Mouse (Mus musculus): ENCODE measurements at regions not wholly inside any gene's neighbourhood (a gene's known extent, or its start where the extent isn't known, plus 50 kb on each side); places are given as distances from the start of the nearest gene placed in this dataset.

GRCm38 (mm10) chr17:47230715-47231114, 138.0 kb upstream of the Mrps10 start:
- Histone ChIP-seq H3K4me3 (ENCODE audit: insufficient read depth, poor library complexity, severe bottlenecking) (no peak overlapping the region), H3K79me2 (ENCODE audit: control insufficient read depth, insufficient read depth) (peaks cover 9% of the 10 kb centered on the region), H3K36me3 (ENCODE audit: control insufficient read depth, insufficient read depth) (peaks cover 18% of the 10 kb centered on the region), H3K27me3 (ENCODE audit: control insufficient read depth, insufficient read depth, insufficient read length) (no peaks in the 10 kb centered on the region), H3ac (ENCODE audit: control insufficient read depth, insufficient read length, low read depth) (no peak overlapping the region), H3K79me3 (ENCODE audit: low read depth) (peaks cover 2% of the 10 kb centered on the region)
- TF ChIP-seq MYOD1 (IDR thresholded peaks at IDR 0.05; ENCODE audit: control insufficient read depth, insufficient read length, low read depth) = no peak
- no peak for TF ChIP-seq CEBPB (IDR thresholded peaks at IDR 0.05; ENCODE audit: low read depth)
- no peak for TF ChIP-seq MYOG (IDR thresholded peaks at IDR 0.05; ENCODE audit: control insufficient read depth, extremely low read depth, insufficient read length)
- TF ChIP-seq CTCF (IDR thresholded peaks at IDR 0.05; ENCODE audit: control insufficient read depth, insufficient read depth, insufficient read length) = no peak
- TF ChIP-seq USF1 (IDR thresholded peaks at IDR 0.05; ENCODE audit: low read depth) = no peak
- TF ChIP-seq MAX (IDR thresholded peaks at IDR 0.05) = no peak
- TF ChIP-seq FOSL1 (IDR thresholded peaks at IDR 0.05; ENCODE audit: insufficient read depth, low read length, poor library complexity, severe bottlenecking) = no peak

GRCm38 (mm10) chr17:47226391-47226790, 142.3 kb upstream of the Mrps10 start:
- no peaks in the 10 kb centered on the region for H3K27me3 ChIP-seq (ENCODE audit: control insufficient read depth, insufficient read depth, insufficient read length)
- peaks cover 18% of the 10 kb centered on the region for H3K79me2 ChIP-seq (ENCODE audit: control insufficient read depth, insufficient read depth)
- H3K4me3 ChIP-seq (ENCODE audit: insufficient read depth, poor library complexity, severe bottlenecking) = no peak overlapping the region
- H3K36me3 ChIP-seq (ENCODE audit: control insufficient read depth, insufficient read depth) = peaks cover 6% of the 10 kb centered on the region
- H3ac ChIP-seq (ENCODE audit: control insufficient read depth, insufficient read length, low read depth) = no peak overlapping the region
- H3K79me3 ChIP-seq (ENCODE audit: low read depth) = peaks cover 2% of the 10 kb centered on the region
- no peak for TF ChIP-seq CTCF (IDR thresholded peaks at IDR 0.05; ENCODE audit: control insufficient read depth, insufficient read depth, insufficient read length)
- TF ChIP-seq CEBPB (IDR thresholded peaks at IDR 0.05; ENCODE audit: low read depth) = no peak
- TF ChIP-seq MYOG (IDR thresholded peaks at IDR 0.05; ENCODE audit: control insufficient read depth, extremely low read depth, insufficient read length) = no peak
- no peak for TF ChIP-seq MYOD1 (IDR thresholded peaks at IDR 0.05; ENCODE audit: control insufficient read depth, insufficient read length, low read depth)
- no peak for TF ChIP-seq MAX (IDR thresholded peaks at IDR 0.05)
- no peak for TF ChIP-seq FOSL1 (IDR thresholded peaks at IDR 0.05; ENCODE audit: insufficient read depth, low read length, poor library complexity, severe bottlenecking)
- TF ChIP-seq USF1 (IDR thresholded peaks at IDR 0.05; ENCODE audit: low read depth) = no peak

- Histone ChIP-seq H3ac (ENCODE audit: control insufficient read depth, insufficient read length, low read depth) (peak overlapping the region; percentile 40), H3K27me3 (ENCODE audit: control insufficient read depth, insufficient read depth, insufficient read length) (no peaks in the 10 kb centered on the region), H3K79me3 (ENCODE audit: low read depth) (peaks cover 2% of the 10 kb centered on the region), H3K79me2 (ENCODE audit: control insufficient read depth, insufficient read depth) (peaks cover 18% of the 10 kb centered on the region), H3K4me3 (ENCODE audit: insufficient read depth, poor library complexity, severe bottlenecking) (no peak overlapping the region), H3K36me3 (ENCODE audit: control insufficient read depth, insufficient read depth) (peaks cover 4% of the 10 kb centered on the region)
- TF ChIP-seq CEBPB (IDR thresholded peaks at IDR 0.05; ENCODE audit: low read depth) = no peak
- TF ChIP-seq USF1 (IDR thresholded peaks at IDR 0.05; ENCODE audit: low read depth) = peak; percentile 67
- TF ChIP-seq MYOG (IDR thresholded peaks at IDR 0.05; ENCODE audit: control insufficient read depth, extremely low read depth, insufficient read length) = no peak
These were observed 143.1 kb upstream of the Mrps10 start for GRCm38 (mm10) chr17:47225306-47226269.

GRCm38 (mm10) chr17:47221068-47221796, 147.5 kb upstream of the Mrps10 start:
- Histone ChIP-seq H3K36me3 (ENCODE audit: control insufficient read depth, insufficient read depth) (no peaks in the 10 kb centered on the region), H3K4me3 (ENCODE audit: insufficient read depth, poor library complexity, severe bottlenecking) (no peak overlapping the region), H3ac (ENCODE audit: control insufficient read depth, insufficient read length, low read depth) (no peak overlapping the region), H3K27me3 (ENCODE audit: control insufficient read depth, insufficient read depth, insufficient read length) (no peaks in the 10 kb centered on the region), H3K79me2 (ENCODE audit: control insufficient read depth, insufficient read depth) (peaks cover 8% of the 10 kb centered on the region), H3K79me3 (ENCODE audit: low read depth) (peaks cover 2% of the 10 kb centered on the region)
- no peak for TF ChIP-seq CEBPB (IDR thresholded peaks at IDR 0.05; ENCODE audit: low read depth)
- no peak for TF ChIP-seq MAX (IDR thresholded peaks at IDR 0.05)
- TF ChIP-seq USF1 (IDR thresholded peaks at IDR 0.05; ENCODE audit: low read depth) = no peak
- no peak for TF ChIP-seq MYOD1 (IDR thresholded peaks at IDR 0.05; ENCODE audit: control insufficient read depth, insufficient read length, low read depth)
- TF ChIP-seq MYOG (IDR thresholded peaks at IDR 0.05; ENCODE audit: control insufficient read depth, extremely low read depth, insufficient read length) = no peak

DNA sequence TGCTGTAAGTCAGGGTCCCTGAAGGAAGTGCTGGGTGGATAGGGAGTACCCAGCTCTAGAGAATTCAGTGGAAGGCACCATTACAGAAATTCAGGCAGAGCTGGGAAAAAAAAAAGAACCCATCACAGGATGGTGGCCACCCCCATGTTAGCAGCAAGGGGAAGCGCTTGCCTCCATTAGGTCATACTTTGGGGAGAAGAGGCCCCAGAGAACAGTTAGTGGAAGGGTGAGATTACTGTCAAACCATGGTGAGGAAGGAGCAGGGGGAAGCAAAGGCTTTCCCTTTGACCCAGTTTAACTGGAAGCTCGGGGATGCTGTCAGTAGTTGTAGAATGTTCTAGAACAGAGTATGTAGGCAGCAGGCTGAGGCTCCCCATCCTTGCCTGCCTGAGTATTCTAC, 148.8 kb upstream of the Mrps10 start:
- peaks cover 8% of the 10 kb centered on the region for H3K79me2 ChIP-seq (ENCODE audit: control insufficient read depth, insufficient read depth)
- no peaks in the 10 kb centered on the region for H3K27me3 ChIP-seq (ENCODE audit: control insufficient read depth, insufficient read depth, insufficient read length)
- H3K79me3 ChIP-seq (ENCODE audit: low read depth) = peaks cover 2% of the 10 kb centered on the region
- H3K36me3 ChIP-seq (ENCODE audit: control insufficient read depth, insufficient read depth) = no peaks in the 10 kb centered on the region
- TF ChIP-seq CEBPB (IDR thresholded peaks at IDR 0.05; ENCODE audit: low read depth) = no peak
- H3K4me3 ChIP-seq (ENCODE audit: insufficient read depth, poor library complexity, severe bottlenecking) = no peak overlapping the region
- H3ac ChIP-seq (ENCODE audit: control insufficient read depth, insufficient read length, low read depth) = no peak overlapping the region

DNA sequence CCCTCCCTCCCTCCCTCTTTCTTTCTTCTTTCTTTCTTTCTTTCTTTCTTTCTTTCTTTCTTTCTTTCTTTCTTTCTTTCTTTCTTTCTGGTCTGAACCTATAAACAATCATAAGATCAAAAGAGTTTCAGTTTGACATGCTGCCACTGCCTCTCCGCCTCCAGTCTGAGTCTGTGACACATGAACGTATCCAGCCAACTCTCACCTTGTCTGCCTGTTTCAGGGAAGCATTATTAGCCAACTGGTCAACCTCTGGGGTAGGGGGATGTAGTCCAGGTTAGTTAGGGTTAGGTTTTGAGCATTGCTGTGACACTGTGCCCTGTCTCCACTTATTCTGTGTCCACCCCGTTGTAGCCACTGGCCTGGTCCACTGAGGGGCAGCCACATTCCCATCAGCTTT, 152.2 kb upstream of the Mrps10 start:
- Histone ChIP-seq H3K79me3 (ENCODE audit: low read depth) (peaks cover 2% of the 10 kb centered on the region), H3ac (ENCODE audit: control insufficient read depth, insufficient read length, low read depth) (no peak overlapping the region), H3K79me2 (ENCODE audit: control insufficient read depth, insufficient read depth) (no peaks in the 10 kb centered on the region), H3K4me3 (ENCODE audit: insufficient read depth, poor library complexity, severe bottlenecking) (no peak overlapping the region), H3K27me3 (ENCODE audit: control insufficient read depth, insufficient read depth, insufficient read length) (no peaks in the 10 kb centered on the region), H3K36me3 (ENCODE audit: control insufficient read depth, insufficient read depth) (no peaks in the 10 kb centered on the region)
- TF ChIP-seq CTCF (IDR thresholded peaks at IDR 0.05; ENCODE audit: control insufficient read depth, insufficient read depth, insufficient read length) = no peak
- no peak for TF ChIP-seq CEBPB (IDR thresholded peaks at IDR 0.05; ENCODE audit: low read depth)
- TF ChIP-seq FOSL1 (IDR thresholded peaks at IDR 0.05; ENCODE audit: insufficient read depth, low read length, poor library complexity, severe bottlenecking) = no peak
- no peak for TF ChIP-seq MAX (IDR thresholded peaks at IDR 0.05)
- no peak for TF ChIP-seq MYOD1 (IDR thresholded peaks at IDR 0.05; ENCODE audit: control insufficient read depth, insufficient read length, low read depth)
- no peak for TF ChIP-seq MYOG (IDR thresholded peaks at IDR 0.05; ENCODE audit: control insufficient read depth, extremely low read depth, insufficient read length)
- TF ChIP-seq USF1 (IDR thresholded peaks at IDR 0.05; ENCODE audit: low read depth) = no peak

Data from C2C12 (cell line).